Mouse (Mus musculus): ENCODE data around the gene Ascc2.
"Not testable (repeated sequence)": the region's sequence is repeated elsewhere in the genome, so short reads cannot be mapped to it uniquely, and the experiment has no call there.

The Ascc2 gene

DNA sequence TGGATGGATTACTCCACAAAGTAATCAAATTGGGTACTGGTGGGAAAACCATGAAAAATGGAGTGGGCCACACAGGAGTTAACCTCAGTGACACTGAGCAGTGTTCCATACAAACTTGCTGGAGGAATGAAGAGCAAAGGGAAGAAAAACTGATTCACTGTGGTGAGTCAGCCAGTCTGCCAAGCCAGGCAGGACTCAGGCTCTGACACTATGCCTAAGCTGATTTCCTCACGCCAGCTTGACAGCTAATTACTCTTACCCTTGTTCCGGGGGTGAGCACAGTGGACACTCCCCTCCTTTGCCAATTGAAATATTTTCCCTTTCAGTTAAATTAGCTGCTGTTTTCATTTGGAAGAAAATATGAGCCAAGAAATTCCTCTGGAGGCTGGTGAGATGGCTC is 4.1 kb upstream of the Ascc2 start:
- DNase-seq (ENCODE audit: low spot score) = no peak

DNA sequence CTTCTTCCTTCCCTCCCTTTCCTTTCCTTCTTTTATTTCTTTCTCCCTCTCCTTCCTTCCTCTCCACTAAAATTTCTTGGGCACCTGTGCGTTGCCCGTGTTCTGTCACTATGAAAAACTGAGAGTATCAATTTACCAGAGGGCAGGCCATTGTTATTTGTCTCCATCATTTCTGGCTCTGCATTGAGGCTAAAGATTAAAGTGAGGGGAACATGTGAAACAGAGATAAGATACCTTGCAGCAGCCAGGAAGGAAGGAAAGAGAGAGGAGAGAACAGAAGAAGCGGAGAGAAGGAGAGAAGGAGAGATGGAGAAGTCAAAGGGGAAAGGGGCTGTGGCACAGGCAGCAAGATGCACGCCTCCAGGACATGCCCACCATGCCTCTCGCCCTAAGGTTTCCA is 3.2 kb upstream of the Ascc2 start:
- DNase-seq (ENCODE audit: low spot score) = no peak

DNA sequence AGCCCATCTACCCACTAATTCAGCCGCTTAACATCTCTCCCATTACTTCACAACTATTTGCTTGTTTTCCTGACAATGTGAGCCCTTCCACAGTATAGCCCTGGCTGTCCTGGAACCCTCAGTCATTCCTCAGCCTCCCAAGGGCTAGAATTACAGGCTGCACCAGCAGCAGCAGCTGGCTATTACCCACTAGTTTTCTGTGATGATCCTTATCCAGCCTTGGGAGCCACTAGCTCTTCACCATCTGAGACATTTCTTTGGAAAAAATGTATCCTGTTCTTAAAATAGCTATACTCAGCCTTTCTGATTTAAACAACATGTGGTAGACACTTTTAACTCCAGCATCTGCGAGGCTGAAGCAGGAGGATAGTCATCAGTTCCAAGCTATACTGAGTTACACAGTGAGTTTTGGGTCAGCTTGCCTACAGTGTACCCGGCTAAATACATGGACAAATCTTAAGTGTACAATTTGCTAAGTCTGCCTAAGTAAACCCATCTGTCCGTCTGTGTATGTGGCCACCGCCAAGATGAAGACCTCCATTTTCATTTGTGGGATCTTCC is 685 bp upstream of the Ascc2 start:
- no peak for DNase-seq (ENCODE audit: low spot score)

DNA sequence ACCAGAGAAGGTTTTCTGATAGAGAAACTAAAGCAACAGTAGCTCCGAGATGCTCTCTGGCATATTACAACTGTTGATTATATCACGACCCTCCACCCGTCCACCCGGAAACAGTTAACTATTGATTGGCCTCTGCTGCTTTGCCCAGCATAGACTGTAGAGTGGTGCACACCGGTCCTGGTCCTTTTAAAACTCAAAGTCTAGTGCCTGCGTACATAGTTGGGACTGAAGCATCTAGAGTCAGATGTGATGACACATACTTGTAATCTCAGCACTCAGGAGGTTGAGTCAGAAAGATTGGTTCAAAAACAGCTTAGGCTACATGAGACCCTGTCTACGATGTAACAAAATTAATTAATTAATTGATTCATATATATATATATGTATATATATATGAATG is 714 bp downstream of the Ascc2 start:
- DNase-seq (ENCODE audit: low spot score) = no peak

DNA sequence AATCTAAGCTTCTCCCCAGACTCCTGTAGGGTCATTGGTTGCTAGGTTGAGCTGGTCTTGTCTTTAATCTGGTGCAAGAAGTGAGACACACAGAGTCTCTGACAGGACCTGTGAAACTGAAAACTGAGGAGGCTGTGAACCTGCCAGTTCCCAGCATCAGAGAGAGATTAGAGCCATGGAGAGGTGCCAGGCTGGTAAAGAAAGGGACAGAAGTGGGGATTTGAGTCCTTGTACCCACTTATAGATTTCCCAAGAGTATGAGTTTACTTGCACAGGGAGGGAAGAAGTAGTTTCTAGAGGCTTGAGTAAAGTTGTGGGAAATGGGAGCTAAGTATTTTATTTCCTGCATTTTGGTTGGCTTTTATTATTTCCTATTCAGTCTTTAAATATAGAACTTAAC is 3.6 kb downstream of the Ascc2 start:
- no peak for DNase-seq (ENCODE audit: low spot score)

DNA sequence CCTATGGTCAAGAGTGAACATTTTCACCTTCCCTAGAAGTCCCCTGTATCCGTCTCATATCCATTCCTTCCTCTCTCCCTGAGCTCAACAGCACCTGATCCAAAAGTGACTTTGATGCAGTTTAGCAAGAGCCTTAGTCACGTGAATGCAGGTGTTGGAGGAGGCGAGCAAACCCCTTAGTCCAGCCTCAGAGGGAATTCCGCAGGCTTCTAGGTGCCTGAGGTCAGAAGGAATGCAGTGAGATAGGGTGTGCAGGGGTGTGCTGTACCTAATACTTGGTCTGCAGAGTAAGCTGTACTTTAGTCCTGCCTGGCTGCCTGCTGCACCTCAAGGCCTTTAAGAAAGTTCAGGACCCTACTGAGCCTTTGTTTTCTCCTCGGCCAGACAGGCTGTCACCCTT is 6.2 kb downstream of the Ascc2 start:
- DNase-seq (ENCODE audit: low spot score) = no peak

DNA sequence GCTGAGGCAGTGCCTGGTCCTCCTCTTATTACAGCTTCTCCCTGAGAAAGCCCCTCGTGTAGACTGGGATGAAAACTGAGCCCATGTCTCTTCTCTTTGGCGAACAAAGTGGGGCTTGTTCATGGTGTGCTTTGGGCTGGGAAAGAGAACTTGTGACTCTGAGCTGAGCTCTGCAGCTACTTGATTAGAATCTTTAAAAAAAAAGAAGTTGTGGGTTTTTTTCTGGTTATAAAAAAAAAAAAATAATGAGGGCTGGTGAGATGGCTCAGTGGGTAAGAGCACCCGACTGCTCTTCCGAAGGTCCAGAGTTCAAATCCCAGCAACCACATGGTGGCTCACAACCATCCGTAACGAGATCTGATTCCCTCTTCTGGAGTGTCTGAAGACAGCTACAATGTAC is 7.6 kb downstream of the Ascc2 start:
- DNase-seq (ENCODE audit: low spot score) = not testable (repeated sequence)

DNA sequence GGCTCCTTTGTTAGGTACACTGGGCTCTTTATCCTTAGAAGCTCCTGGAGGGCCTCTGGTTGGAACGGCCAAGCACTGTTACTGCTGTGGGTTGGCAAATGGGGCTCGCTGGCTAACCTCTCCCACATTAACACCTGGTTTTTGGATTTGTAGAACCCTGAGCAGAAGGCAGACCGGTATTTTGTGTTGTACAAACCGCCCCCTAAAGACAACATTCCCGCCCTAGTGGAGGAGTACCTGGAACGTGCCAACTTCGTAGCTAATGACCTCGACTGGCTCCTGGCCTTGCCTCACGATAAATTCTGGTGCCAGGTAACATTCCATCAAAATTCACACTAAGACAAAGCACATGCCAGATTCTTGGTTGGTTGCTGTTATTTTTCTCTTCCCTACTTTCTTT is 8.9 kb downstream of the Ascc2 start:
- DNase-seq (ENCODE audit: low spot score) = no peak

DNA sequence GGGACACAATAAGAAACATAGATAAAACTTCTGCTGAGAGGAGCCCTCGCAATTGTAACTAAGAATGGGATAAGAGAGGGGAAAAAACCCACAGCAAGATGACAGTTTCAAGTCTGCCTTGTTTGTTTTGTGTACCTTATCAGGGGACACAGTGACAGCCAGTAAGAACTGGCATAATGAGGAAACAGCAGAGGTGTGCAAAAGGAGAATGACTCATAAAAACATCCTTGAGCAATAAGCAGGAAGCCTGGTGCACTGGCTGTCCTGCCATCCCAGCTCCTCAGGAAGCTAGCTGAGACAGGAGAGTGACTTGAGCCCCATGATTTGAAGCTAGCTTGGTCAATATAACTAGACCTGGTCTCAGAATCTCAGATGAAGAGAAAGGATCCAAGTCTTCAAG is 22.3 kb downstream of the Ascc2 start:
- no peak for DNase-seq (ENCODE audit: low spot score)

DNA sequence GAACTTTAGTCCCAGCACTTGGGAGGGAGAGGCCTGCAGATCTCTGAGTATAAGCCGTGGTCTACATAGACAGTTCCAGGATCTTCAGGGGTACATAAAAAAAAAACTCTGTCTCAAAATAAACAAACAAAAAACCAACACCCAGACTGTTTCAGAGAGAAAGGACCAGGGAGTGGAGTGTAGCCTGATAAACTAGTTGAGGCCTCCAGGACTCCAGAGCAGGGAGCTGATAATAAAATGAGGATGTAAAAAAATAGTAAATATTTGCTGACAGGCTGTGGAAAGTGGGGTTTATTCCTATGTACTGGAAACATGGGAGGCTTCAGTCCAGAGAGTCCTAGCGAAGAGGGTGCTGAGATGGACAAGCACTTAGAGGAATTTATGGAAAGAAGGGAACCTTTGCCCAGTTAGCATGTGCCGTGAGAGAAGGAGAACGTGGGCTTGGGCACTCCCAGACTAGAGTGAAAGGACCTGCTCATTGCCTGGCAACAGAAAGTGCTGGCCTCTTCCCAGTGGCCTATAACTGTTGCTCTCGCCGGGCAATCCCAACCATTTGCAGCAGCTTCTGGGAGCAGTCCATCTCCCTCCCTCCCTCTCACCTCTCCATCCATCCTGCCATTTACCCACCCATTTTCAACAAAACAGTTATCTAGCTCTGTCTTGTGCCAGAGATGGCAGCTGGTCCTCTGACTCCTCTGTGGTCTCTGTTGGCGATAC is 22.9 kb downstream of the Ascc2 start:
- DNase-seq (ENCODE audit: low spot score) = no peak

DNA sequence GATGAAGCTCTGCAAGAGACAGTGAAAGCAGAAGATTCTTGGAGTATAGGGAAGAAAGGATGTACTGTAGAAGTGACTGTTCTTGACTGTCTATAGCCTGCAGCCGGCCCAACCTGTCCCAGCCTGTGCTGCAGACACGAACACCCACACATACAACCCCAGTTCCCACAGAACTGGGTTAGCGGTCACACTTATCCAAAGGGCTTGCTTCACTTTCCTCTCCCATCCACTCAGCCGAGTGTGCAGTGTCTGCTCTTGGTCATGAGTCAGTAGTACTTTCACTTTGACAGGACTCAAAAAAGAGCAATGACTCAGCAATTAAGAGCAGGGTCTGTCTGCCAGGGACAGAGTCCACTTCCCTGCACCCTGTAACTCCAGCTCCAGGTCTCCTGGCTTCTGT is 23.8 kb downstream of the Ascc2 start:
- no peak for DNase-seq (ENCODE audit: low spot score)

DNA sequence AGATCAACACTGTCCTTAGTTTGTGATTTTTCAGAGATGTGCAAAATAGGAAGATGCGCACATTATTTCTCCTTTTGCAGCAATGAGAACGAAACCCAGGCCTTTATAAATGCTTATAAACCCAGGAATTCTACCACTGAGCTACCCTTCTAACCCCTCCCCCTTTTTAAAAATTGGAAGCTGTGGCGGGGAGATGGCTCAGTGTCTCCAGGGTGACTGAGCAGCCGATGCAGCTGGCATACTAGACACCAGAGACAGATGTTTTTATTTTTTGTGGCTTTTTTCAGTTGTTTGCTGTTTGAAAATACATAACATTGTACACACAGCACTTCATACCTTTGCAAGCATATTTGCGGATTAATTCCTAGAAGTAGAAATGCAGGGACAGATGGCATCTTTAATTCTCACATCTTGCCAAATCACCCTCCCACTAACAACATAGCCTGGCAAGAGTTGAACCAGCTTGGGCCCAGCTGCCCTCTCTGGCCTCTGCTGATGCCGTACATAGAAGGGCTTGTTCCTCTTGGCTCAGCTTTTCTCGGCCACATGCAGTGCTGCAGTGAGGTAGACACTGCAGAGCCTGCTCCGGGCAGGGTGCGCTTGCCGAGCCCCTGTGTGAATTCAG is 24.4 kb downstream of the Ascc2 start:
- no peak for DNase-seq (ENCODE audit: low spot score)

DNA sequence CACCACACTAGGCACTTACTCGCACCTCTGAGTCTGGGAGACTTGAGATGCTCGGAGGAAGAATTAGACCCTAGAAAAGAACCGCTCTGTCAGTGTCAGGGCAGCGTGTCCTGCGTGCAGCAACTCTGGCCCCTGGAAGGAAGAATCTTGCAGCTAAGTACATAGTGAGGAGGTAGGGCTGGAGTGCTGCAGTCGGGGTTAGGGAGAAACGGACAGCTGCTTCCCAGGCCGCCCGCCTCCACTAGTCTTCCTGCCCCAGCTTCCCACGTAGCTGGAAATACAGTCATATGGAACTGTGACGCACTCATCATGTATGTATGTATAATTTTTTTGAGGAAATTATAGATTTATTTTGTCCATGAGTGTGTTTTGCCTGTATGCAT is 24.9 kb downstream of the Ascc2 start:
- no peak for DNase-seq (ENCODE audit: low spot score)

DNA sequence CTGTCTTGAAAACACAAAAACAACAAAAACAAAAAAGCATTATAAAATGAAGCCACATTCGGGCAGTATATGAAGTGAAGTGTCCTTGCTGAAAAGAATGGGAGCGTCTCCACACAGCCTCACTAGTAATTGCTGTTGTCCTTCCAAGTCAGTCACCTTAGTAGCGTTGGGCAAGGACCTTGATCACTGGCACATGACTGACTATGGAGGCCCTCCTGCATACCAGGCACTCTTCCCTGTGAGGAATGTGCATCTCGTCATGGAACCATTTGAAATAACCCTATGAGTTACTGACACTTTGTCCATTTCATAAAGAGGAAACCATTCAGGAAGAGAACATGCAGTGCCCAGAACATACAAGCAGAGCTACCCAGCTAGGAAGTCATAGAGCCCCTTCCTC is 34.2 kb downstream of the Ascc2 start:
- DNase-seq (ENCODE audit: low spot score) = no peak

DNA sequence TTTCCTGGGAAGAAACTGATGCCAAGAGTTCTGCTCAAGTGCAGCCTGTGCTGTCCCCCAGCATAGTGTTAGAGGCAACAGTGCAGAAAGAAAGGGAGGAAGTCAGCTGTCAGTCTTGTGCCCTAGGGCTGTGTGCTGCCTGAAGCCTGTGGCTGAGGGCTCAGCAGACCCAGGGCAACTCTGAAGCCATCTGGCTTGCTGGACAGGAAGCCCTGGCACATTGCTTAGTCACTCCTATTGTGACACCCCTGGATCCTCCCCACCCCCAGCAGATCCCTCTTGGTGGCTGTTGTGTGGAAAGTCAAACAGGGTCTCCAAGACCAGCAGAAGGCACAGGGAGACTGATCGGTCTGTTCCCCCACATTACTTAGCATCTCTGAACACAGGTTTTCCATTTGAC is 37.0 kb downstream of the Ascc2 start:
- DNase-seq (ENCODE audit: low spot score) = no peak

DNA sequence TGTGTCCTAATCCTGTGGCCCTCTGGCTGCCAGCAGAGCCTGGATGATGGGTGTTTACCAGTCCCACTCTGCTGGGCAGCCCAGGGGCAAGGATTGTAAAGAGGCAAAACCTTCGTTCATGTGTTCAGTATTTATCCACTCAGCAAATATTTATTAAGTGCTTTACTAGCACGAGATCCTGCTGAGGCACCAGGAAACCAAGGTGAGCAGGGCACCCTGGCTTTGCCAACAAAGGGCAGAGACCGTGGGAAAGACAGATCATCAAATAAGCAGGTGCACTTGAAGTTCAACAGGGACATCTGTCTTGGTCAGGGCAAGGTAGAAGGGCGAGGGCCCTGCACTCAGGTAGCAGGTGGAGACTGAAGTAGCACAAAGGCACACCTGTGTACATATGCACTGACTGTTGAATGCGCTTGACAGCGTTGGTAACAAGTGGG is 37.6 kb downstream of the Ascc2 start:
- DNase-seq (ENCODE audit: low spot score) = no peak

DNA sequence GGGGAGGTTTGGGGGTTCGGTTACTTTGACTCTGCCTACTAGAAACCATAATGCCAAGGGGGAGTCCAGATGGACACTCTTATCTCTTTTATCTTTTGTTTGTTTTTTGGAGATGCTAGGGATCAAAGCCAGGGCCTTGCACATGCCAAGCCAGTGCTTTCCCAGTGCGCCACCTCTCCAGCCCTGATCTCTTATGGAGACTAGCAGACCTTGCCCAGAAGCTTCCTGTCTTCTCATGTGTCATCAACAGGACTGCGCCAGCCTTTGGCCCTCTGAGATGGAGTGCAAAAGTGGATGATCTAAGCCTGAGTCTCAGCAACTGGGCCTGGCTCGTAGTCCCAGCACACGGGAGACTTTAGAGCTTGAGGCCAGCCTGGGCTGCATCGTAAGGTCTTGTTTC is 38.1 kb downstream of the Ascc2 start:
- DNase-seq (ENCODE audit: low spot score) = no peak

DNA sequence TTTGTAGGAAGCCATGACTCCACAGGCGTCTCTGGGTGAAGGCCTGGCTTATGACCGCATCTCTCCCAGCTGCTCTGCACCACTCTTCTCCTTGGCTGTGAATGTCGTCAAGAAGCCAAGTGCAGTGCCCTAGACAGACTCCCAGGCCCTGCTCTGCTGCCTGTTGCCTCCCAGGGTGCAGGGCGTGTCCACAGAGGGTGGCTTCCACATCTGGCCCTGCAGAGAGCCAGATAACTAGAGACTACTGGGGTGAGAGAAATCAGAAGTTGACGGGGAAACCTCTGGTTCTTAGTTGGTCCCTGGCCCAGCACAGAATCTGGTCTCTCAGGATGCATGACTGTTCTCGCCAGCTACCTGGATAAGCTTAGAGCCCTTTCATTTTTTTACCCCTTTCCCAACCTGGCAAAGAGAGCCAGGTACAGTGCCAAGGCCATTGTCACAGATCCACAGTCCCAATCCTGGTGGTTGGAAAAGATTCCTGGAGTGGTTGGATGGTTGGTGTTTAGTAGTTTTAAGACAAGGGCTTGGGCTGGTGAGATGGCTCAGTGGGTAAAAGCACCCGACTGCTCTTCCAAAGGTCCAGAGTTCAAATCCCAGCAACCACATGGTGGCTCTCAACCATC is 39.8 kb downstream of the Ascc2 start:
- DNase-seq (ENCODE audit: low spot score) = no peak

DNA sequence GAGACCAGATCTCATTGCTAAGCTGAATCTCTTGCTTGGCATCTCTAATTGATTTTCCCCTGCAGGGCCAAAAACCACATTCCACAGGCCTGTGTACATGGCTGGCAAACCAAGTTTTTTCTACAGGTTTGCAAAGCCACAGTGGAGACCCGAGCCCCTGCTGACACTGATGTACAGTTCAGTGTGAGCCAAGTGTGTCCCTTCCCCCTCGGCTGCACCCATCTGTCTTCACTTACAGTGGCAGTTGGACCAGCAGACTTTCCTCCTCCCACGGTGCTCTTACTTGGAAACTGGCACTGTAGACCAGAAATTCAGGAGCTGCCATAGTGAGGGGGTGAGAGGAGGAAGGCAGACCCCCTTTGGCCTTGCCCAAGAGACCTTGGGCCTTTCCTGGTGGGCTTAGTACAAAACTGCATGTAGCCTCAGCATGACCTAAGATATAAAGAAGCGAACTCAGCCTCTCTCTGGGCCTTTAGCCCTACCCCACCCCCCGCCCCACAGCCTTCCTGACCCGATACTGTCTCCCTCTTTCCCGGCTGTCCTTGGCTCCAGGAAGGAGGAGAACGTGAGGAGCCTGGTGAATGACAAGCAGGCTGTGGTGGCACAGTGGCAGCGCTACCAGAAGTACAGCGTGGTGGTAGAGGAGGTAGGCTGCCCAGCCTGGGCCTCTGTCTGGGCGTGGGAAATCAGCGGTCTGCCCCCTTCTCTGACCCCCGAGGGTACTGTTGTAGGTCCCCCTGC is 41.3 kb downstream of the Ascc2 start:
- DNase-seq (ENCODE audit: low spot score) = no peak

DNA sequence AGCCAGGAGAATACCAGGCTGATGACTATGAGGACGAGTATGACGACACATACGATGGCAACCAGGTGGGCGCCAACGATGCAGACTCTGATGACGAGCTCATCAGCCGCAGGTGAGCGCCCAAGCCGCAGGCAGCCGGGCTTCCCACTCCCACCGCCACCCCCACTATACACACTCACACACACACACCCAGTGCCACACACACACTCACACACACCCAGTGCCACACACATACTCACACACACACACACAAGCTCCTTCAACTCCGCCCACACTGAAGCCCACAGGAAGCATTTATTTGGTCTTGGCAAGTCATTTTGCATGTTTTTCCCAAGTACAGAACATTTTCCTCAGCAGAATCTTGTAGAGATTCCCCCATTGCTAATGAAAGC is 41.9 kb downstream of the Ascc2 start:
- DNase-seq (ENCODE audit: low spot score) = no peak

DNA sequence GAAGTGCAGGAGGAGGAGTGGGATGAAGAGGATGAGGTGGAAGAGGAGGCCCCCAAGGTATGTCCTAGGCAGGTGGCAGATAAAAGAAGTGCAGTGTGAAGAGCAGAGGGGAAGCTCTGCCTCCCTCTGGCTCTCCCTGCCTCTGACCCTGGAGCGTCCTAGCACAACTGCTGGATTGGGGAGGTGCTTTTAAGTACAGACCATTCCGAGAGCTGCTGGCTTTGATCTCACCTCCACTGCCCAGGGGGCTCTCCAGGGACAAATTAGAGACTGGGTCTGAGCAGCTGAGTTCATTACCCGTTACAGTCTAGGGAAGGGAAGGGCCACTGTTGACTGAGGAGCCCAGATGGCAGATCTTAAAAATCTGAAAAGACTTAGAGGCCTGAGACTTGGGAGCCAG is 42.6 kb downstream of the Ascc2 start:
- DNase-seq (ENCODE audit: low spot score) = no peak

DNA sequence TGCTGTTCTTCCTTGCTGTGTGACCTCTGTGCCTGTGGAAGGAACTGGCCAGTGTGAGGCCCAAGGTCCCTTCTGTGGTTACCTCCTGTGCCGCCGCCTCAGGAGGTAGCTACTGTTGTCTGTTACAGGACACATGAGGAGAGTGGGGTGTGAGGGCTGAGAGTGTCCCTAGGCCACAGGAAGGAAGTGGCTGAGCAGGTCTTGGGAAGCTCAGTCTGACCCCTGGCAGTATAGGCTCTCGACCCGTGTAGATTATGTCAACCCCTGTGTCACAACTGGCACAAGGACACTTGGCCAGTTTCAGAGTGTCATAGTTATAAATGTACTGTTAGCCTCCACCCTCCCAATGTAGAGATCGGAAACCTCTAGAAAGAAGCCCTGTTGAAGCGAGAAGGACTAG is 46.0 kb downstream of the Ascc2 start:
- DNase-seq (ENCODE audit: low spot score) = no peak

DNA sequence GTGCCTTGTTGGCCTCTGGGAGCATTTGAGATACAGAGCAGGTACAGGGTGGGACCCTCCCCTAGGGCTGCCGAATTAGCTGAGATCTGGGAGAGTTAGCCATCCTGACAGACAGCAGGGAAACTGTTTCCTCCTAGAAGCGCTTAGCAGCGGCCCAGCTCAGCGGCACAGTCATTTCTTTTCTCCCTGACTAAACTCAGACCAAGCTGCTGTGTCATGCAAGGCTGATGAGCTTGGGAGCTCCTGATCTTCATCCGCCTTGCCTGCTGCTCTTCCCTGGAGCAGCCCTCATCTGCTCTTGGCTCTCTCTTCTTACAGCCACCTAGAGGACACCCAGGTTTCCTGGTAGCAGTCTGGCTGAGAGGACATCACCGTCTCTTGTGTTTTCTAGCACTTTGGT is 46.6 kb downstream of the Ascc2 start:
- no peak for DNase-seq (ENCODE audit: low spot score)
